Mouse (Mus musculus) limb, embryonic 14.5 days (tissue): ENCODE results near the gene Shc1. TPM values are rescaled to one million over a fixed set of nuclear protein-coding genes. Genes with fewer than 3 reads are reported as not detected.

Experiments
- ATAC-seq: fragments of 200-750 bp; cut with Nextera tagmentation; 2 replicates; pipeline ENCODE4 v1.8.0; 2017; ENCODE audit warnings: low read depth, moderate number of reproducible peaks, moderate TSS enrichment; ENCODE audit not compliant: low FRiP score
- DNase-seq: peaks from one replicate; pipeline ENCODE4 v3.0.0-alpha.2; 2015; ENCODE audit warnings: low spot score
- H3K27ac ChIP-seq: fragments of 300-500 bp; sonication (generic); replicated peaks from 2 replicates; pipeline ENCODE4 v1.5.1; 2014; ENCODE audit warnings: low read depth, mild to moderate bottlenecking, low read length, moderate library complexity, mixed read lengths
- H3K27me3 ChIP-seq: fragments of 300-500 bp; sonication (generic); 2 replicates; pipeline ENCODE4 v1.6.1; 2014; ENCODE audit warnings: low read length, mixed read lengths; ENCODE audit not compliant: control insufficient read depth, insufficient read depth
- H3K36me3 ChIP-seq: fragments of 300-500 bp; sonication (generic); 2 replicates; pipeline ENCODE4 v1.6.1; 2014; ENCODE audit warnings: mild to moderate bottlenecking, low read length, moderate library complexity, mixed read lengths; ENCODE audit not compliant: control insufficient read depth, insufficient read depth
- H3K4me1 ChIP-seq: fragments of 300-500 bp; sonication (generic); 2 replicates; pipeline ENCODE4 v1.6.1; 2014; ENCODE audit warnings: antibody characterized with exemption, low read length, mixed read lengths; ENCODE audit not compliant: control insufficient read depth, insufficient read depth
- H3K4me2 ChIP-seq: fragments of 300-500 bp; sonication (generic); replicated peaks from 2 replicates; pipeline ENCODE4 v1.6.1; 2014; ENCODE audit warnings: low read depth, mild to moderate bottlenecking, low read length, moderate library complexity; ENCODE audit not compliant: severe bottlenecking
- H3K4me3 ChIP-seq: fragments of 300-500 bp; sonication (generic); replicated peaks from 2 replicates; pipeline ENCODE4 v1.5.1; 2014; ENCODE audit warnings: low read length
- H3K9ac ChIP-seq: fragments of 300-500 bp; sonication (generic); 2 replicates; pipeline ENCODE4 v1.6.1; 2014; ENCODE audit warnings: mild to moderate bottlenecking, low read depth, low read length, moderate library complexity; ENCODE audit not compliant: severe bottlenecking
- H3K9me3 ChIP-seq: fragments of 300-500 bp; sonication (generic); 2 replicates; pipeline ENCODE4 v1.6.1; 2016; ENCODE audit warnings: low read length; ENCODE audit not compliant: control insufficient read depth
- POLR2A ChIP-seq: fragments of 200-500 bp; IDR thresholded peaks from 2 replicates; pipeline ENCODE4 v1.8.0; 2012; ENCODE audit warnings: inconsistent platforms, mild to moderate bottlenecking, moderate library complexity, borderline replicate concordance; ENCODE audit not compliant: insufficient read depth, insufficient read length; ENCODE audit errors: extremely low read depth
- WGBS: fragments of 180-500 bp; shearing (Covaris S2); extraction: QIAGEN DNeasy Blood & Tissue Kit; methylation state at CpG from one replicate; pipeline ENCODE4 v1.1.7; 2014; 5-methylcytosine and 5-hydroxymethylcytosine counted together
- polyA plus RNA-seq, 2 experiments: library from polyadenylated mRNA; depleted of rRNA in 1 of 2; stranded (reverse) in 1 of 2; unstranded in 1 of 2; fragments of >200 nt; fragmentation: Nextera tagmentation in 1 of 2; extraction: Ambion mirVana in 1 of 2; gene quantifications; 2 replicates each; pipeline versions ENCODE4 v1.2.1 to v1.2.3; 2012 to 2014

Gene Shc1
- polyA plus RNA-seq, 2 experiments = 72.5 to 134 TPM

- TF ChIP-seq POLR2A = no peak
- Histone ChIP-seq H3K9me3 (no peaks in the 10 kb centered on the region), H3K36me3 (no peaks in the 10 kb centered on the region), H3K4me3 (no peak overlapping the region), H3K27ac (no peak overlapping the region), H3K27me3 (no peaks in the 10 kb centered on the region), H3K4me1 (peaks cover 12% of the 10 kb centered on the region), H3K4me2 (no peak overlapping the region), H3K9ac (no peak overlapping the region)
- ATAC-seq (no peak), DNase-seq (no peak)
- 88% methylated on average over 30 of the region's 31 CpGs for WGBS
Measured at GRCm38 (mm10) chr3:89379388-89380131, 38.7 kb upstream of the Shc1 start.

GRCm38 (mm10) chr3:89380291-89380690 lies 38.0 kb upstream of the Shc1 start:
- H3K4me2 ChIP-seq = no peak overlapping the region
- no peak overlapping the region for H3K9ac ChIP-seq
- WGBS = 96% methylated on average over 14 of the region's 14 CpGs
- peaks cover 16% of the 10 kb centered on the region for H3K4me1 ChIP-seq
- no peak for TF ChIP-seq POLR2A
- no peaks in the 10 kb centered on the region for H3K27me3 ChIP-seq
- DNase-seq = no peak
- ATAC-seq = no peak
- H3K27ac ChIP-seq = no peak overlapping the region
- no peaks in the 10 kb centered on the region for H3K9me3 ChIP-seq
- H3K4me3 ChIP-seq = no peak overlapping the region
- no peaks in the 10 kb centered on the region for H3K36me3 ChIP-seq

- no peaks in the 10 kb centered on the region for H3K27me3 ChIP-seq
- no peak overlapping the region for H3K4me2 ChIP-seq
- WGBS = 94% methylated on average over 18 of the region's 18 CpGs
- DNase-seq (no peak), ATAC-seq (no peak)
- H3K36me3 ChIP-seq = no peaks in the 10 kb centered on the region
- no peaks in the 10 kb centered on the region for H3K9me3 ChIP-seq
- no peak overlapping the region for H3K4me3 ChIP-seq
- no peak overlapping the region for H3K9ac ChIP-seq
- no peak overlapping the region for H3K27ac ChIP-seq
- TF ChIP-seq POLR2A = no peak
- peaks cover 19% of the 10 kb centered on the region for H3K4me1 ChIP-seq
Measured at GRCm38 (mm10) chr3:89380711-89381110, 37.5 kb upstream of the Shc1 start.

GRCm38 (mm10) chr3:89381233-89381632 lies 37.0 kb upstream of the Shc1 start:
- WGBS = 79% methylated on average over 11 of the region's 11 CpGs
- Histone ChIP-seq H3K36me3 (no peaks in the 10 kb centered on the region), H3K27me3 (no peaks in the 10 kb centered on the region), H3K9ac (no peak overlapping the region), H3K27ac (no peak overlapping the region), H3K4me1 (peaks cover 19% of the 10 kb centered on the region), H3K9me3 (no peaks in the 10 kb centered on the region), H3K4me3 (no peak overlapping the region), H3K4me2 (no peak overlapping the region)
- ATAC-seq = no peak
- no peak for TF ChIP-seq POLR2A
- DNase-seq = no peak

- Histone ChIP-seq H3K27me3 (no peaks in the 10 kb centered on the region), H3K4me3 (no peak overlapping the region), H3K27ac (no peak overlapping the region), H3K9me3 (no peaks in the 10 kb centered on the region), H3K4me2 (no peak overlapping the region), H3K4me1 (peaks cover 19% of the 10 kb centered on the region), H3K36me3 (no peaks in the 10 kb centered on the region), H3K9ac (no peak overlapping the region)
- DNase-seq (no peak), ATAC-seq (no peak)
- 86% methylated on average over 9 of the region's 9 CpGs for WGBS
- no peak for TF ChIP-seq POLR2A
Measured at GRCm38 (mm10) chr3:89382033-89382882, 36.0 kb upstream of the Shc1 start.
